Mouse (Mus musculus) forebrain, embryonic 11.5 days (tissue): ENCODE results near the gene Rel. TPM values are rescaled to one million over a fixed set of nuclear protein-coding genes. Genes with fewer than 3 reads are reported as not detected.
A peak's percentile ranks its signal among the peaks of the same experiment; 100 is the strongest.
"Not testable (repeated sequence)": the region's sequence is repeated elsewhere in the genome, so short reads cannot be mapped to it uniquely, and the experiment has no call there.

Source experiments
- ATAC-seq: fragments of 200-750 bp; cut with Nextera tagmentation; replicated peaks from 2 replicates; pipeline ENCODE4 v1.8.0; 2017; ENCODE audit warnings: moderate TSS enrichment; ENCODE audit not compliant: low FRiP score
- DNase-seq: peaks from one replicate; pipeline ENCODE4 v3.0.0-alpha.2; 2017; ENCODE audit warnings: low spot score
- H3K27ac ChIP-seq: fragments of 300-500 bp; sonication (generic); 2 replicates; pipeline ENCODE4 v1.5.1; 2014; ENCODE audit warnings: low read depth, low read length
- H3K27me3 ChIP-seq: fragments of 300-500 bp; sonication (generic); 2 replicates; pipeline ENCODE4 v1.6.1; 2014; ENCODE audit warnings: mild to moderate bottlenecking, low read length, mixed read lengths; ENCODE audit not compliant: control insufficient read depth, insufficient read depth
- H3K36me3 ChIP-seq: fragments of 300-500 bp; sonication (generic); 2 replicates; pipeline ENCODE4 v1.6.1; 2014; ENCODE audit warnings: mild to moderate bottlenecking, low read length, moderate library complexity, mixed read lengths; ENCODE audit not compliant: control insufficient read depth, insufficient read depth
- H3K4me1 ChIP-seq: fragments of 300-500 bp; sonication (generic); replicated peaks from 2 replicates; pipeline ENCODE4 v1.6.1; 2014; ENCODE audit warnings: low read length, mixed read lengths; ENCODE audit not compliant: control insufficient read depth, insufficient read depth
- H3K4me2 ChIP-seq: fragments of 300-500 bp; sonication (generic); 2 replicates; pipeline ENCODE4 v1.6.1; 2014; ENCODE audit warnings: low read depth, mild to moderate bottlenecking, low read length, moderate library complexity, mixed read lengths; ENCODE audit not compliant: severe bottlenecking
- H3K4me3 ChIP-seq: fragments of 300-500 bp; sonication (generic); 2 replicates; pipeline ENCODE4 v1.5.1; 2014; ENCODE audit warnings: low read depth, low read length
- H3K9ac ChIP-seq: fragments of 300-500 bp; sonication (generic); 2 replicates; pipeline ENCODE4 v1.6.1; 2014; ENCODE audit warnings: low read length
- H3K9me3 ChIP-seq: fragments of 300-500 bp; sonication (generic); 2 replicates; pipeline ENCODE4 v1.6.1; 2016; ENCODE audit warnings: low read length, mixed read lengths; ENCODE audit not compliant: control insufficient read depth
- WGBS: fragments of 180-500 bp; shearing (Covaris S2); extraction: QIAGEN DNeasy Blood & Tissue Kit; methylation state at CpG from one replicate; pipeline ENCODE4 v1.1.7; 2014; 5-methylcytosine and 5-hydroxymethylcytosine counted together
- polyA plus RNA-seq: library from polyadenylated mRNA; unstranded; fragments of >200 nt; fragmentation: Nextera tagmentation; extraction: Ambion mirVana; gene quantifications from 2 replicates; pipeline ENCODE4 v1.2.1, GENCODE M21; 2014

Gene Rel
- 0.63 and 0.67 TPM in 2 replicates for polyA plus RNA-seq

DNA sequence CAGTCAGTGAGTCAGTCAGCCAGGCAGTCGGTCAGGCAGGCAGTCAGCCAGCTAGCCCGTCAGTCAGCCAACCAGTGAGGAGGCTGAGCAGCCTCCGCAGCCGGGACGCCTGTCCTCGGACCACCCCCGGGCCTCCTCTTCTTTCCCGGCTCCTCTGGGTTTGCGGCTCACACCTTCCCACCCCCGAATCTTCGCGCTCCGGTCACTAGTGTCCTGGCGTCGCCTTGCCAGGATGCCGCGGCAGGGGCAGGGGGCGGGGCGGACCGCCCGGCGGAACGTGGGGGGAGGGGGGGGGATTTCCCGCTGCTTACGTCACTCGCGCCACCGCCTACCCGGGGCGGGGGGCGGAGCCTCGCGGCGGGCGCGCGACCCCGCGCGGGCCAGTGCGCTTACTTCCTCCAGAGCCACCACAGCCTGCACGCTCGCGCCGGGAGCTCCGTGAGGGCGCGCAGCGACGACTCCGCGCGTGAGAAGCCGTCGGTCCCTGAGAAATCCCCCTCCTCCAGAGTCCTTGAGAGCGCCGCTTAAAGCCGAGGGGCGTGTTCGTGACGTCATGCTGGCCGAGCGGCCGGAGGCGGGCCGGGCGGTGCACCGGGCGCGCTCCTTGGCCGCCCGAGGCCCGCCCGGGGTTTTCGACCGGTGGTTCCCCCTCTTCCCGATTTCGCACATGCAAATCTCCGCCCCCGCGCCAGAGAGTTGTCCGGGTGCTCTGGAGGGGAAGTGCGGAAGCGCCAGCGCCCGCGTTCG is at the start of gene Rel:
TSS of gene Rel (minus strand) at position 211 of the 747 bp plus-strand sequence.
- H3K4me2 ChIP-seq = peak within 1 kb of the TSS; percentile 88
- peak within 1 kb of the TSS; percentile 62 for H3K9ac ChIP-seq
- ATAC-seq = peak; percentile 93
- H3K36me3 ChIP-seq = no peaks in the 10 kb centered on the region
- no peaks in the 10 kb centered on the region for H3K9me3 ChIP-seq
- peaks cover 5% of the 10 kb centered on the region; the same call in 1 of the 2 replicates for H3K27me3 ChIP-seq
- WGBS = under 1% methylated on average over 83 of the region's 88 CpGs
- H3K4me3 ChIP-seq = peak within 1 kb of the TSS; percentile 68
- H3K27ac ChIP-seq = peak within 1 kb of the TSS; percentile 72
- 0 out of 2 replicates have a peak, but pooled peaks cover 2% of the 10 kb centered on the region for H3K4me1 ChIP-seq
- peak; percentile 94 for DNase-seq

DNA sequence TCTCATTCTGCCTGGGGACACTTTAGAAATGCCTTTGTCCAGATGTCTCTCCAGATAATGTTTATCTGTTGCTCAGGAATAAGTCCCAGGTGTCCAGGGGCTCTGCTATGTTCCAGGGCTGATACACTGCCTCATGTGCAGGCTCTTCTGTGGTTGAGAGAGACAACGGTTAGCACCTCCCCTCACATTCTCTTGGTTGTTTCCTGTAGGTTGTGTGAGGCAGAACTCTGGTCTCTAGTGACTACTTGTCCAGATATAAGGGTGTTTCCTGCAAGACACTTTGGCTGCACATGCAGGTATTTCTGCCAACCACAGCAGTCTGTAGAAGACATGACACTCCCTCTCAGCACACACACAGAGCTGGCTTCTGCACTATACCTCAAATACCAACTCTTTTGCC is 48.0 kb upstream of the Rel start:
- DNase-seq (no peak), ATAC-seq (no peak)
- Histone ChIP-seq H3K9me3 (no peaks in the 10 kb centered on the region), H3K4me1 (no peaks in the 10 kb centered on the region), H3K9ac (no peak overlapping the region), H3K27me3 (no peaks in the 10 kb centered on the region), H3K27ac (no peak overlapping the region), H3K36me3 (no peaks in the 10 kb centered on the region), H3K4me2 (no peak overlapping the region), H3K4me3 (no peak overlapping the region)
- 91% methylated on average over 1 of the region's 1 CpGs for WGBS

DNA sequence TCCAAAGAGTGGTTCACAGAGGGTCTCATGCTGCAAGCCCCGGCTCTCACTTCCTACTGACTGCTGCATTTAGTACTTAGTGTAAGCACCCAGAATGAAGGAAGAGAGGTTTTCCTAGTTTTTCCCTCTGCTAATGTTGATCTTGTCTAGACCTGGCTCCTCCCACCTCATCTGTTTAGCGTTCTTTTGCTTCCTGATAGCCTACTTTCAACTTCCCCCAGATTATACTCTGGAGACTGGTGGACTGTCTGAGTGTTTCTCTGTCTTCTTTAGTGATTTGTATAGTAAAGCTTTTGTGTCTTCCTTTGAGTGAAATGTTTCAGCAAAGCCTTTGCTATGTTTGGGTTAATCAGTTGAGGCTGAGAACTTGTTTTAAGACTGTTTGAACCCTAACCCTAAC is 40.0 kb upstream of the Rel start:
- no peak overlapping the region for H3K4me2 ChIP-seq
- H3K36me3 ChIP-seq = no peaks in the 10 kb centered on the region
- no peaks in the 10 kb centered on the region for H3K4me1 ChIP-seq
- no peak overlapping the region for H3K4me3 ChIP-seq
- 73% methylated on average over 2 of the region's 2 CpGs for WGBS
- no peaks in the 10 kb centered on the region for H3K27me3 ChIP-seq
- no peak overlapping the region for H3K9ac ChIP-seq
- no peak overlapping the region for H3K27ac ChIP-seq
- ATAC-seq (no peak), DNase-seq (no peak)
- H3K9me3 ChIP-seq = no peaks in the 10 kb centered on the region

DNA sequence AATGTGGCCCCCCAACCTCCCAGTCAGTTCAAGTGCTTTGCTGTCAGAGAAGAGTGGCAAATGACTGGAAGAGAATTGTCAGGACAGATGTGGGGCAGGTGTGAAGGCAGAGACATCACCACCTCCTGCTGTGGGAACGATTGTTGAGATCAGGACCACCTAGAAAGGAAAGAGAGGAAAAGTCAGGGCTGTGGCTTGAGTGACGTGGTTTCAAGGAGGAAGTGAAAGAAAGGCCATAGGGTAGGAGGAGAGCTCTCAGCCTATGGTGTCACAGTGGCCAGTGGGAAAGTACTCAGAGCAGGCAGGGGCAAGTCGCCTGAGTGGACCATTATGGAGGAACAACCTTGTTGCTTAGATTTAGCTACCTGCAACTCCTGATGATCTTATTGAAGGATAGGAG is 34.9 kb upstream of the Rel start:
- H3K4me1 ChIP-seq = no peaks in the 10 kb centered on the region
- DNase-seq (no peak), ATAC-seq (no peak)
- H3K27me3 ChIP-seq = no peaks in the 10 kb centered on the region
- 72% methylated on average over 3 of the region's 3 CpGs for WGBS
- H3K36me3 ChIP-seq = no peaks in the 10 kb centered on the region
- H3K27ac ChIP-seq = no peak overlapping the region
- H3K4me2 ChIP-seq = no peak overlapping the region
- H3K4me3 ChIP-seq = no peak overlapping the region
- H3K9ac ChIP-seq = no peak overlapping the region
- H3K9me3 ChIP-seq = no peaks in the 10 kb centered on the region

DNA sequence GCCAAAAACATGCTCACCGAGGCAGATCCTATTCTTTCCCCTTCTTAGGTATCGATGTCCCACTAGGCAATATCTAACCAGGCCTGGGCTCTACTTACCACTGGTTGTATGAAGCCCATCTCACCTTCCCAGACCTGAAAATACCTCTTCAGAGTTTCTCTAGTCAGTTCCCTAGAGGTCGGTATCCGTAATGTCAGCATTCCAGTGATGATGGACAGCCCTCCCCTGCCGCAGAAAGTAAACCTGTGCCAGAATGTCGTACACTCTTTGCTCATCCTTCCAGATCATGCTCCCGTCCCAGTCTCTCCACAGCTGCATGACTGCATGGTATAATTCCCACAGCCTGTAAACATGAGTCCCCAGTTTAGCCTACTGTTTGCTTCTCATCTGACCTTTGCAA is 32.4 kb upstream of the Rel start:
- ATAC-seq (no peak), DNase-seq (no peak)
- Histone ChIP-seq H3K4me1 (no peaks in the 10 kb centered on the region), H3K36me3 (no peaks in the 10 kb centered on the region), H3K4me2 (no peak overlapping the region), H3K27ac (no peak overlapping the region), H3K4me3 (no peak overlapping the region), H3K27me3 (no peaks in the 10 kb centered on the region), H3K9ac (no peak overlapping the region), H3K9me3 (no peaks in the 10 kb centered on the region)
- 87% methylated on average over 7 of the region's 7 CpGs for WGBS

DNA sequence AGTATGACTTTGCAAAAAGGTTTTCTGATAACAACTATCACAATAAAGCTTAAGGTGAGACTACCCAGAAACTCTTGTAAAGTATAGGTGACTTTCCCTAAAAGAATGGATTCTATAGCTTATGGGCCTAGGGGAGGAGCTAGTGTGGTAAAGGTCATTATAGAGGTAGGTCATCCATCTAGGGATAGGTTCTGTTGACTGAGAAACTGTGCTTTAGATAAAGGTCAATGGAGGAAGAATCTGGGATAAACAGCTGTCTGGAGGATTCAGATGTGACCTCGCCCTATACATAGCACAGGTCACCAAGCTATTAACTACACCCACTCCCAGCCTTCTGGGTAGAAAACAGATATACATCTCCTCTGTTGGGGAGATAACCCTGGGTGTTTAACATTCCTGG is 31.5 kb upstream of the Rel start:
- ATAC-seq (no peak), DNase-seq (no peak)
- no peak overlapping the region for H3K4me3 ChIP-seq
- H3K9ac ChIP-seq = no peak overlapping the region
- 94% methylated on average over 1 of the region's 1 CpGs for WGBS
- no peaks in the 10 kb centered on the region for H3K9me3 ChIP-seq
- H3K27ac ChIP-seq = no peak overlapping the region
- no peaks in the 10 kb centered on the region for H3K4me1 ChIP-seq
- no peaks in the 10 kb centered on the region for H3K27me3 ChIP-seq
- no peaks in the 10 kb centered on the region for H3K36me3 ChIP-seq
- no peak overlapping the region for H3K4me2 ChIP-seq

DNA sequence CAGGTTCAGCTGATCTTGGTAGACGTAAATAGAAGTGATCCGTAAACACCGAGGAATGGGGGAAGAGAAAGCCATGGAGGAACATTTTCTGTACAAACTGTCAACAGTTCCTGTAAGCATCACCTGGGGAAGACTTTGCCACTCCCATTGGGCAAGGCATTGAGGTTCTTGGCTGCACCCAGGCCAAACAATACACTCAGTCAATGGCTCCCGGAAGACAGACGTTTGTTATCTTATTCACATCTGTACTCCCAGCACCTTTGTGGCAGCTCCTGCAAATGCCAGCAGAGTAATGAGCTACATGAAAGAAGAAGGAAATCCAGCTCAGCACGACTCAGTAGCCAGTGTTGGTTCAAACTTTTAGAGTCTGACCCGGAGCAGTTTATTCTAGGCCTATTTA is 31.1 kb upstream of the Rel start:
- Histone ChIP-seq H3K27me3 (no peaks in the 10 kb centered on the region), H3K9me3 (no peaks in the 10 kb centered on the region), H3K27ac (no peak overlapping the region), H3K36me3 (no peaks in the 10 kb centered on the region), H3K4me1 (no peaks in the 10 kb centered on the region), H3K9ac (no peak overlapping the region), H3K4me2 (no peak overlapping the region), H3K4me3 (no peak overlapping the region)
- WGBS = 86% methylated on average over 7 of the region's 7 CpGs
- ATAC-seq (no peak), DNase-seq (no peak)

DNA sequence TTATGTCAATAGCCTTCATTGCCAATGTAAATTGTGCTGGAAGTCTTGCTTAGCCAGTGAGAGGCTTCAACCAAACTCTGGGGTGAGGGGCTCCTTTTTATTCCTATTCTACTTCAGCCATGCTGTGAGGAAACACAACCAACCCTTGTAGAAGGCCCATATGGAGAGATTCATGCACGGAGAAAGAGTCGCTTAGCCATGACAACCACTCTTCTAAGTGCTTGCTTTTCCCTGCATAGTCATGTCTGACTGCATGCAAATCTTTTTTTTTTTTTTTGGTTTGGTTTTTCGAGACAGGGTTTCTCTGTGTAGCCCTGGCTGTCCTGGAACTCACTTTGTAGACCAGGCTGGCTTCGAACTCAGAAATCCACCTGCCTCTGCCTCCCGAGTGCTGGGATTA is 12.9 kb upstream of the Rel start:
- H3K9ac ChIP-seq, DNase-seq, H3K36me3 ChIP-seq, ATAC-seq, H3K9me3 ChIP-seq, H3K4me2 ChIP-seq, H3K27ac ChIP-seq, H3K4me3 ChIP-seq, H3K27me3 ChIP-seq, H3K4me1 ChIP-seq: not testable (repeated sequence)
- WGBS = 93% methylated on average over 5 of the region's 5 CpGs

DNA sequence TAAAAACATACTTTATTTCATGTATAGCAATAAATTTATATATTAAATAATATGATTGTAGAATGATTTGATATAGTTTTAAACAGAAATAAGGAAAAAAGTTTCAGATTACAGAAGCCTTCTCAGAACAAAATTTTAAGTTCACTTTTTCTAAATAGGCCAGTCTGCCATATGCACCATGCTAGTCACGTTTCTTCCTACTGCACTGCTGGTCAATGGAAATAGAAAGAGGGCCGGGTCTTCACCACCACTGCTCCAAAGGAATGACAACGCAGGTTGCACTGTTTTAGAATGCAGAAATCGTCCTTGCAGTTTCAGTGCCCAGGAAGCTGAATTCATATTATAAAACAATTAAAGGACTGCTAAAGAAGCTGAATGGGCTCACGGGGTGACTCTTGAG is 12.3 kb upstream of the Rel start:
- Histone ChIP-seq H3K36me3 (no peaks in the 10 kb centered on the region), H3K4me3 (no peak overlapping the region), H3K27ac (no peak overlapping the region), H3K4me2 (no peak overlapping the region), H3K9ac (no peak overlapping the region), H3K27me3 (no peaks in the 10 kb centered on the region), H3K9me3 (no peaks in the 10 kb centered on the region), H3K4me1 (no peaks in the 10 kb centered on the region)
- DNase-seq = no peak
- WGBS = 88% methylated on average over 5 of the region's 5 CpGs
- ATAC-seq = no peak
